Mouse (Mus musculus) MEL (cell line): ENCODE results near the gene Pkd1l1. TPM values are rescaled to one million over a fixed set of nuclear protein-coding genes. Genes with fewer than 3 reads are reported as not detected.

Experiments
- DNase-seq: peaks from one replicate; pipeline ENCODE4 v3.0.0; 2011; ENCODE audit warnings: low read depth, low spot score
- H3K27ac ChIP-seq: 2 replicates; pipeline ENCODE4 v1.5.1; 2012; ENCODE audit warnings: low read depth, mild to moderate bottlenecking, control low read depth, low read length, moderate library complexity; ENCODE audit not compliant: control insufficient read depth
- H3K27me3 ChIP-seq, 2 experiments: fragments of 150-350 bp in 1 of 2; sonication (generic) in 1 of 2; 2 replicates each; pipeline ENCODE4 v1.6.1; 2012; ENCODE audit warnings: low read length in 2 of 2, mild to moderate bottlenecking in 2 of 2, improper control_type of control experiment in 1 of 2, moderate library complexity in 1 of 2; ENCODE audit not compliant: insufficient read depth in 2 of 2, control insufficient read depth in 1 of 2
- H3K36me3 ChIP-seq, 2 experiments: 2 replicates each; pipeline ENCODE4 v1.6.1; 2012 to 2014; ENCODE audit warnings: low read length in 2 of 2, improper control_type of control experiment in 1 of 2, inconsistent platforms in 1 of 2, mild to moderate bottlenecking in 1 of 2; ENCODE audit not compliant: insufficient read depth in 2 of 2, control insufficient read depth in 1 of 2
- H3K4me1 ChIP-seq, 2 experiments: fragments of 150-350 bp in 1 of 2; sonication (generic) in 1 of 2; 2 replicates each; pipeline ENCODE4 v1.6.1; 2012; ENCODE audit warnings: low read length in 2 of 2, improper control_type of control experiment in 1 of 2, mild to moderate bottlenecking in 1 of 2; ENCODE audit not compliant: insufficient read depth in 2 of 2, control insufficient read depth in 1 of 2
- H3K4me3 ChIP-seq, 2 experiments: fragments of 150-350 bp in 1 of 2; sonication (generic) in 1 of 2; 2 replicates each; pipeline ENCODE4 v1.5.1; 2012; ENCODE audit warnings: low read depth in 2 of 2, low read length in 2 of 2, mild to moderate bottlenecking in 2 of 2, moderate library complexity in 2 of 2, control low read depth in 1 of 2, improper control_type of control experiment in 1 of 2; ENCODE audit not compliant: control insufficient read depth in 1 of 2, insufficient read depth in 1 of 2
- H3K79me2 ChIP-seq: 2 replicates; pipeline ENCODE4 v1.6.1; 2012; ENCODE audit warnings: mild to moderate bottlenecking, low read length, moderate library complexity; ENCODE audit not compliant: control insufficient read depth, poor library complexity, insufficient read depth
- H3K9ac ChIP-seq: 2 replicates; pipeline ENCODE4 v1.6.1; 2012; ENCODE audit warnings: low read depth, mild to moderate bottlenecking, control low read depth, low read length, moderate library complexity; ENCODE audit not compliant: control insufficient read depth, poor library complexity, severe bottlenecking
- H3K9me3 ChIP-seq: fragments of 150-350 bp; sonication (generic); replicated peaks from 2 replicates; pipeline ENCODE4 v1.6.1; 2012; ENCODE audit warnings: mild to moderate bottlenecking, low read length, improper control_type of control experiment, moderate library complexity; ENCODE audit not compliant: insufficient read depth
- BHLHE40 ChIP-seq: IDR thresholded peaks from 2 replicates; pipeline ENCODE4 v1.6.1; 2012; ENCODE audit warnings: low read depth, mild to moderate bottlenecking, inconsistent platforms, low read length, improper control_type of control experiment, borderline replicate concordance
- CHD2 ChIP-seq: IDR thresholded peaks from 2 replicates; pipeline ENCODE4 v1.6.1; 2011; ENCODE audit warnings: low read length, improper control_type of control experiment
- EP300 ChIP-seq, 2 experiments: IDR thresholded peaks; 2 replicates each; pipeline ENCODE4 v1.6.1; 2011; ENCODE audit warnings: improper control_type of control experiment in 2 of 2, low read length in 2 of 2, low read depth in 1 of 2, mild to moderate bottlenecking in 1 of 2
- GATA1 ChIP-seq: IDR thresholded peaks from 2 replicates; pipeline ENCODE4 v1.6.1; 2011; ENCODE audit warnings: low read depth, low read length, improper control_type of control experiment
- HCFC1 ChIP-seq: IDR thresholded peaks from 2 replicates; pipeline ENCODE4 v1.6.1; 2012; ENCODE audit warnings: low read depth, mild to moderate bottlenecking, inconsistent platforms, low read length, improper control_type of control experiment, moderate library complexity
- JUND ChIP-seq: IDR thresholded peaks from 2 replicates; pipeline ENCODE4 v1.6.1; 2011; ENCODE audit warnings: low read depth, mild to moderate bottlenecking, improper control_type of control experiment, low read length
- KAT2A ChIP-seq: conservative IDR thresholded peaks from 2 replicates; pipeline ENCODE4 v1.6.1; 2012; ENCODE audit warnings: low read depth, low read length, improper control_type of control experiment, inconsistent platforms
- MAX ChIP-seq: IDR thresholded peaks from 2 replicates; pipeline ENCODE4 v1.6.1; 2011; ENCODE audit warnings: low read length, improper control_type of control experiment
- MAZ ChIP-seq: IDR thresholded peaks from 2 replicates; pipeline ENCODE4 v1.6.1; 2012; ENCODE audit warnings: low read depth, mild to moderate bottlenecking, inconsistent platforms, low read length, improper control_type of control experiment
- MEF2A ChIP-seq: IDR thresholded peaks from 2 replicates; pipeline ENCODE4 v1.6.1; 2014; ENCODE audit warnings: low read depth, mild to moderate bottlenecking, inconsistent platforms, low read length, improper control_type of control experiment; ENCODE audit not compliant: poor library complexity, insufficient replicate concordance, severe bottlenecking; ENCODE audit errors: extremely low read depth
- MXI1 ChIP-seq: IDR thresholded peaks from 2 replicates; pipeline ENCODE4 v1.6.1; 2011; ENCODE audit warnings: mild to moderate bottlenecking, low read depth, low read length, improper control_type of control experiment
- MYC ChIP-seq: IDR thresholded peaks from 2 replicates; pipeline ENCODE4 v1.6.1; 2011; ENCODE audit warnings: low read depth, mild to moderate bottlenecking, low read length, improper control_type of control experiment, moderate library complexity
- NRF1 ChIP-seq: IDR thresholded peaks from 2 replicates; pipeline ENCODE4 v1.6.1; 2014; ENCODE audit warnings: low read depth, mild to moderate bottlenecking, inconsistent platforms, low read length, improper control_type of control experiment, moderate library complexity; ENCODE audit not compliant: poor library complexity, insufficient read depth, severe bottlenecking
- POLR2A ChIP-seq, 2 experiments: IDR thresholded peaks; 2 replicates each; pipeline ENCODE4 v1.6.1; 2011 to 2012; ENCODE audit warnings: low read length in 2 of 2, mild to moderate bottlenecking in 2 of 2, control low read depth in 1 of 2, improper control_type of control experiment in 1 of 2, low read depth in 1 of 2, moderate library complexity in 1 of 2; ENCODE audit not compliant: control insufficient read depth in 1 of 2, insufficient read depth in 1 of 2, poor library complexity in 1 of 2
- POLR2AphosphoS2 ChIP-seq: IDR thresholded peaks from 2 replicates; pipeline ENCODE4 v1.6.1; 2011; ENCODE audit warnings: low read length, improper control_type of control experiment
- POLR2AphosphoS5 ChIP-seq: IDR thresholded peaks from 2 replicates; pipeline ENCODE4 v1.6.1; 2012; ENCODE audit warnings: low read depth, borderline replicate concordance, mild to moderate bottlenecking, inconsistent platforms, low read length, moderate library complexity, mixed read lengths
- RAD21 ChIP-seq: IDR thresholded peaks from 2 replicates; pipeline ENCODE4 v1.6.1; 2011; ENCODE audit warnings: mild to moderate bottlenecking, low read depth, low read length, improper control_type of control experiment
- RCOR1 ChIP-seq: IDR thresholded peaks from 2 replicates; pipeline ENCODE4 v1.6.1; 2012; ENCODE audit warnings: low read depth, mild to moderate bottlenecking, inconsistent platforms, low read length, improper control_type of control experiment
- SMC3 ChIP-seq: IDR thresholded peaks from 2 replicates; pipeline ENCODE4 v1.6.1; 2011; ENCODE audit warnings: low read depth, low read length, improper control_type of control experiment
- TAL1 ChIP-seq: IDR thresholded peaks from 2 replicates; pipeline ENCODE4 v1.6.1; 2012; ENCODE audit warnings: mild to moderate bottlenecking, inconsistent platforms, low read length, moderate library complexity, mixed read lengths
- TBP ChIP-seq: IDR thresholded peaks from 2 replicates; pipeline ENCODE4 v1.8.0; 2011; ENCODE audit warnings: low read depth, low read length, improper control_type of control experiment
- USF2 ChIP-seq, 2 experiments: IDR thresholded peaks; 2 replicates each; pipeline ENCODE4 v1.6.1; 2011 to 2012; ENCODE audit warnings: improper control_type of control experiment in 2 of 2, low read length in 2 of 2, borderline replicate concordance in 1 of 2, inconsistent platforms in 1 of 2, low read depth in 1 of 2, mild to moderate bottlenecking in 1 of 2; ENCODE audit not compliant: insufficient read depth in 1 of 2
- ZKSCAN1 ChIP-seq: IDR thresholded peaks from 2 replicates; pipeline ENCODE4 v1.6.1; 2012; ENCODE audit warnings: low read depth, mild to moderate bottlenecking, inconsistent platforms, low read length, improper control_type of control experiment, moderate library complexity
- ZNF384 ChIP-seq: IDR thresholded peaks from 2 replicates; pipeline ENCODE4 v1.6.1; 2012; ENCODE audit warnings: low read depth, mild to moderate bottlenecking, inconsistent platforms, low read length, improper control_type of control experiment
- polyA plus RNA-seq, 2 experiments: library from polyadenylated mRNA; stranded (reverse) in 1 of 2; unstranded in 1 of 2; fragments of >175 nt in 1 of 2; fragments of >200 nt in 1 of 2; gene quantifications; 2 replicates each; pipeline versions ENCODE4 v1.2.1 to v1.2.4; 2012; ENCODE audit warnings: low replicate concordance in 2 of 2, low read depth in 1 of 2; ENCODE audit not compliant: insufficient read length in 2 of 2, insufficient read depth in 1 of 2, missing spikeins in 1 of 2
- total RNA-seq: library from RNA; depleted of rRNA; stranded (reverse); fragments of 300-350 nt; gene quantifications from 2 replicates; pipeline ENCODE4 v1.2.3, GENCODE M21; 2012

Pkd1l1 gene
- total and polyA plus RNA-seq, 3 experiments = not detected

- Histone ChIP-seq H3K4me3 (no peak overlapping the region), H3K4me1 (no peaks in the 10 kb centered on the region), H3K79me2 (no peaks in the 10 kb centered on the region), H3K9me3 (no peaks in the 10 kb centered on the region), H3K27me3 (no peaks in the 10 kb centered on the region), H3K9ac (no peak overlapping the region), H3K36me3 (no peaks in the 10 kb centered on the region), H3K27ac (no peak overlapping the region)
- no peak for DNase-seq
- TF ChIP-seq TAL1 (no peak), MAX (no peak), RCOR1 (no peak), GATA1 (no peak), CHD2 (no peak), EP300 (IDR thresholded peaks at IDR 0.05; ENCODE audit: low read depth in 1 of 2, low read length in 2 of 2) (no peak), HCFC1 (no peak), POLR2AphosphoS2 (no peak), KAT2A (no peak)
These were observed 56.9 kb downstream of the Pkd1l1 start for GRCm38 (mm10) chr11:8916081-8916671.

- H3K4me1 ChIP-seq = no peaks in the 10 kb centered on the region
- no peaks in the 10 kb centered on the region for H3K79me2 ChIP-seq
- H3K4me3 ChIP-seq = no peak overlapping the region
- H3K36me3 ChIP-seq = no peaks in the 10 kb centered on the region
- no peaks in the 10 kb centered on the region for H3K9me3 ChIP-seq
- H3K9ac ChIP-seq = no peak overlapping the region
- H3K27me3 ChIP-seq = no peaks in the 10 kb centered on the region
- TF ChIP-seq NRF1 (no peak), TBP (no peak), POLR2AphosphoS5 (no peak), RAD21 (no peak), BHLHE40 (no peak), MYC (no peak), POLR2A (IDR thresholded peaks at IDR 0.05; ENCODE audit: control insufficient read depth in 1 of 2, insufficient read depth in 1 of 2, low read depth in 1 of 2, low read length in 2 of 2, poor library complexity in 1 of 2) (no peak), MAZ (no peak)
- H3K27ac ChIP-seq = no peak overlapping the region
- DNase-seq = no peak
These were observed 90.3 kb downstream of the Pkd1l1 start for GRCm38 (mm10) chr11:8882793-8883192.

- Histone ChIP-seq H3K79me2 (no peaks in the 10 kb centered on the region), H3K27me3 (no peaks in the 10 kb centered on the region), H3K9me3 (no peaks in the 10 kb centered on the region), H3K27ac (no peak overlapping the region), H3K36me3 (no peaks in the 10 kb centered on the region), H3K9ac (no peak overlapping the region), H3K4me3 (no peak overlapping the region), H3K4me1 (no peaks in the 10 kb centered on the region)
- no peak for TF ChIP-seq JUND
- TF ChIP-seq NRF1 = no peak
- TF ChIP-seq MAZ = no peak
- TF ChIP-seq ZKSCAN1 = no peak
- TF ChIP-seq USF2 (IDR thresholded peaks at IDR 0.05; ENCODE audit: borderline replicate concordance in 1 of 2, insufficient read depth in 1 of 2, low read depth in 1 of 2, low read length in 2 of 2) = no peak
- TF ChIP-seq SMC3 = no peak
- TF ChIP-seq GATA1 = no peak
- no peak for TF ChIP-seq MXI1
- TF ChIP-seq MEF2A = no peak
- no peak for TF ChIP-seq RCOR1
- no peak for TF ChIP-seq ZNF384
- TF ChIP-seq BHLHE40 = no peak
- DNase-seq = no peak
These were observed 91.5 kb downstream of the Pkd1l1 start for GRCm38 (mm10) chr11:8881521-8881920.
